Mouse (Mus musculus) midbrain, embryonic 10.5 days (tissue): ENCODE results near the gene Pmm1. TPM values are rescaled to one million over a fixed set of nuclear protein-coding genes. Genes with fewer than 3 reads are reported as not detected.
"Not testable (repeated sequence)": the region's sequence is repeated elsewhere in the genome, so short reads cannot be mapped to it uniquely, and the experiment has no call there.

Source experiments
- DNase-seq: peaks from one replicate; pipeline ENCODE4 v3.0.0-alpha.2; 2017; ENCODE audit warnings: low spot score
- H3K27ac ChIP-seq: fragments of 300-500 bp; sonication (generic); replicated peaks from 2 replicates; pipeline ENCODE4 v1.5.1; 2016; ENCODE audit warnings: mild to moderate bottlenecking
- H3K27me3 ChIP-seq: fragments of 300-500 bp; sonication (generic); 2 replicates; pipeline ENCODE4 v1.6.1; 2016; ENCODE audit warnings: low read depth, mild to moderate bottlenecking; ENCODE audit not compliant: poor library complexity, severe bottlenecking
- H3K36me3 ChIP-seq: fragments of 300-500 bp; sonication (generic); 2 replicates; pipeline ENCODE4 v1.6.1; 2016; ENCODE audit warnings: mild to moderate bottlenecking, moderate library complexity
- H3K4me1 ChIP-seq: fragments of 300-500 bp; sonication (generic); 2 replicates; pipeline ENCODE4 v1.6.1; 2016
- H3K4me3 ChIP-seq: fragments of 300-500 bp; sonication (generic); 2 replicates; pipeline ENCODE4 v1.5.1; 2016; ENCODE audit warnings: mild to moderate bottlenecking, moderate library complexity
- H3K9me3 ChIP-seq: fragments of 300-500 bp; sonication (generic); replicated peaks from 2 replicates; pipeline ENCODE4 v1.6.1; 2016; ENCODE audit warnings: mild to moderate bottlenecking
- WGBS: fragments of 180-500 bp; shearing (Covaris S2); methylation state at CpG from one replicate; pipeline ENCODE4 v1.1.7; 2016; 5-methylcytosine and 5-hydroxymethylcytosine counted together
- polyA plus RNA-seq: library from polyadenylated mRNA; unstranded; fragments of >200 nt; fragmentation: Nextera tagmentation; extraction: Ambion mirVana; gene quantifications from 2 replicates; pipeline ENCODE4 v1.2.1, GENCODE M21; 2016

Pmm1 gene
- polyA plus RNA-seq, 1 experiment from 2014 or later: 34.9 TPM

GRCm38 (mm10) chr15:81917621-81918463, 42.9 kb downstream of the Pmm1 start:
- DNase-seq: peak; percentile 54
- WGBS: 63% methylated on average over 6 of the region's 6 CpGs
- no peak overlapping the region for H3K27ac ChIP-seq
- H3K4me1 ChIP-seq: no peaks in the 10 kb centered on the region
- H3K36me3 ChIP-seq: peaks cover 79% of the 10 kb centered on the region
- H3K9me3 ChIP-seq: no peaks in the 10 kb centered on the region
- H3K27me3 ChIP-seq: no peaks in the 10 kb centered on the region
- no peak overlapping the region for H3K4me3 ChIP-seq

GRCm38 (mm10) chr15:81917201-81917600, 43.5 kb downstream of the Pmm1 start:
- no peak for DNase-seq
- H3K36me3 ChIP-seq: peaks cover 83% of the 10 kb centered on the region

DNA sequence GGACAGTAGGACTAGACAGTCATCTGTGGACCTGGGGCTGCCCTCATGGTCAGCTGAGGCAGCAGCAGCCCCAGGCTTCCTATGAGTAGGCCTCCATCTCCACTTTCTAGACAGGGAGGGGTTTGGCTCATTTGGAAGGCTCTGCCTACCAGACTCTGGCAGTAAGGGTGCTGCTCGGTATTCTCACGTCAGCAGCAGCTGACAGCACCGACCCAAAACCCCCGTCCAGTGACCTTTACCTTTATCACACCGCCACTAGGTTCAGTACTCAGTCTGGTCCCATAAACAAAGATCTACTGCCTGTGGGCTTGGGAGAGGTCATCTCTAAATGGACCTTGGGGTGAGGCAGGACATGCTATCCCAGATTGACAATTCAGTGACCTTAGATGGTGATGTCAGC, 45.1 kb downstream of the Pmm1 start:
- no peaks in the 10 kb centered on the region for H3K27me3 ChIP-seq
- H3K9me3 ChIP-seq: no peaks in the 10 kb centered on the region
- H3K27ac ChIP-seq: no peak overlapping the region
- DNase-seq: no peak
- no peaks in the 10 kb centered on the region for H3K4me1 ChIP-seq
- 94% methylated on average over 5 of the region's 5 CpGs for WGBS
- H3K36me3 ChIP-seq: peaks cover 84% of the 10 kb centered on the region
- no peak overlapping the region for H3K4me3 ChIP-seq

More at GRCm38 (mm10) chr15:81917201-81917600, 43.5 kb downstream of the Pmm1 start:
- Histone ChIP-seq H3K4me3 (no peak overlapping the region), H3K4me1 (no peaks in the 10 kb centered on the region), H3K27ac (no peak overlapping the region), H3K9me3 (no peaks in the 10 kb centered on the region), H3K27me3 (no peaks in the 10 kb centered on the region)
- 94% methylated on average over 12 of the region's 12 CpGs for whole genome bisulfite sequencing

DNA sequence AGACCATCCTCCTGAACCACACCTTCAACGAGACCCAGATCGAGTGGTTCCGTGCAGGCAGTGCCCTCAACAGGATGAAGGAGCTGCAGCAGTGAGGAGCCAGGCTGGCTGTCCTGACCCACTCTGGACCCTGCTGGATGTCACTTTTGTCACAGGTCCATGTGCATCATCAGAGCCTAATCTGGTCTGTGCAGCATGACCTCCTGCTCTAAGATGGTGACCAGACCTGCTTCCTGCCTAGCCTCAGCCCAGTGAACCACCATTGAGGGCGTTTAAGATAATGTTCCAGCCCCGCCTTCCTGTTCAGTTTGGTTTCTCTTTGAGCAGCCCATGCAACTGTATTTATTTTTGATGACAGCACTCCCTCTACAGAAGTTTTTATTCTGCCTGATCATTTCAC, 46.1 kb downstream of the Pmm1 start:
- H3K4me1 ChIP-seq: no peaks in the 10 kb centered on the region
- no peak for DNase-seq
- peaks cover 89% of the 10 kb centered on the region for H3K36me3 ChIP-seq
- H3K27me3 ChIP-seq: no peaks in the 10 kb centered on the region
- 84% methylated on average over 5 of the region's 5 CpGs for WGBS
- no peaks in the 10 kb centered on the region for H3K9me3 ChIP-seq
- no peak overlapping the region for H3K4me3 ChIP-seq
- H3K27ac ChIP-seq: no peak overlapping the region

- Histone ChIP-seq H3K4me1 (no peaks in the 10 kb centered on the region), H3K4me3 (no peak overlapping the region), H3K27me3 (no peaks in the 10 kb centered on the region), H3K9me3 (no peaks in the 10 kb centered on the region), H3K36me3 (peaks cover 100% of the 10 kb centered on the region), H3K27ac (no peak overlapping the region)
- DNase-seq: no peak
- WGBS: 74% methylated on average over 2 of the region's 2 CpGs
These were observed 48.2 kb downstream of the Pmm1 start for GRCm38 (mm10) chr15:81912498-81912897.

DNA sequence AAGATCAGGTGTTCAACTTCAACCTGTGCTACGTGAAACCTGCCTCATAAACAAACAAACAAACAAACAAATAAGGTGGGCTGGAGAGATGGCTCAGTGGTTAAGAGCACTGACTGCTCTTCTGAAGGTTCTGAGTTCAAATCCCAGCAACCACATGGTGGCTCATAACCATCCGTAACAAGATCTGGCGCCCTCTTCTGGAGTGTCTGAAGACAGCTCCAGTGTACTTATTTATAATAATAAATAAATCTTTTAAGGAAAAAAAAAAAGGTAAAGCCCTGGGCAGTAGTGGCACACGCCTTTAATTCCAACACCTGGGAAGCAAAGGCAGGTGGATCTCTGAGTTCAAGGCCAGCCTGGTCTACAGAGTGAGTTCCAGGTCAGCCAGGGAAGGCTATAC, 52.0 kb downstream of the Pmm1 start:
- H3K27me3 ChIP-seq, H3K27ac ChIP-seq, DNase-seq, H3K4me3 ChIP-seq, H3K9me3 ChIP-seq, H3K4me1 ChIP-seq: not testable (repeated sequence)
- 87% methylated on average over 4 of the region's 4 CpGs for WGBS
- H3K36me3 ChIP-seq: peaks cover 100% of the 10 kb centered on the region

- Histone ChIP-seq H3K4me1 (no peaks in the 10 kb centered on the region), H3K27ac (no peak overlapping the region), H3K27me3 (no peaks in the 10 kb centered on the region), H3K9me3 (no peaks in the 10 kb centered on the region), H3K4me3 (no peak overlapping the region), H3K36me3 (peaks cover 100% of the 10 kb centered on the region)
- 91% methylated on average over 8 of the region's 8 CpGs for WGBS
- DNase-seq: no peak
These were observed 52.8 kb downstream of the Pmm1 start for GRCm38 (mm10) chr15:81907953-81908352.

DNA sequence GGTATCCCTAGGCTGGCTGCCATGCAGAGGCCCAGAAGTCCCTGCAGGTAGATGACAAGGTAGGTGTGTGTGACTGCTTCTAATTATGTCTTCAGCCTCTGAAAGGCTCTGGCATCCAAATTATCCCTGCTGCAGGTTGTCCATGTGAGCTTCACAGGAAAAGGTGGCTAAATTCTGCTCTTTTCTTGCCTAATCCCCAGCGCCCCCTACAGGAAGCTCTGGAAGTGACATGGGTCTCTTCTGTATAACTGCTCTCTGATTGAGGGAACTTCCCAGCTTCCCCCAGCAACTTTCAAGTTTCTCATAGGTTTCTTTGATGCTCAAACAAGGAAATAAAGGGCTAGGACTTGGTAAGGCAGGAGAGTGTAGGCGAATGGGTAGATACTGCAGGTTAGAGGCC, 55.8 kb downstream of the Pmm1 start:
- H3K4me3 ChIP-seq: no peak overlapping the region
- 42% methylated on average over 2 of the region's 2 CpGs for WGBS
- DNase-seq: peak; percentile 62
- H3K36me3 ChIP-seq: peaks cover 100% of the 10 kb centered on the region
- H3K27me3 ChIP-seq: no peaks in the 10 kb centered on the region
- no peaks in the 10 kb centered on the region for H3K4me1 ChIP-seq
- no peak overlapping the region for H3K27ac ChIP-seq
- no peaks in the 10 kb centered on the region for H3K9me3 ChIP-seq

Other genes with a start within 250 kb of the Pmm1 start
- gene Zc3h7b, start 215.9 kb downstream of the Pmm1 start, polyA plus RNA-seq: 36.3 and 41.4 TPM in 2 replicates
- gene Rangap1, start 215.4 kb downstream of the Pmm1 start, polyA plus RNA-seq: 187 and 192 TPM in 2 replicates
- 15.7 and 19.0 TPM in 2 replicates for gene Tef, start 158.5 kb downstream of the Pmm1 start, polyA plus RNA-seq
- gene Tob2, start 102.1 kb downstream of the Pmm1 start, polyA plus RNA-seq: 17.7 and 19.6 TPM in 2 replicates
- gene Phf5a, start 89.0 kb downstream of the Pmm1 start, polyA plus RNA-seq: 224 and 252 TPM in 2 replicates
- gene Aco2, start 88.6 kb downstream of the Pmm1 start, polyA plus RNA-seq: 152 and 163 TPM in 2 replicates
- gene Polr3h, start 34.7 kb downstream of the Pmm1 start, polyA plus RNA-seq: 76.2 and 80.8 TPM in 2 replicates
- 13.8 and 20.6 TPM in 2 replicates for gene Csdc2, start 24.2 kb downstream of the Pmm1 start, polyA plus RNA-seq
- not detected in 2 replicates for gene 1700029P11Rik, start 19.6 kb upstream of the Pmm1 start, polyA plus RNA-seq
- gene Xrcc6, start 26.9 kb upstream of the Pmm1 start, polyA plus RNA-seq: 68.6 and 75.1 TPM in 2 replicates
- gene Desi1, start 72.9 kb upstream of the Pmm1 start, polyA plus RNA-seq: 34.3 and 37.7 TPM in 2 replicates
- 323 and 376 TPM in 2 replicates for gene Snu13, start 86.7 kb upstream of the Pmm1 start, polyA plus RNA-seq
- gene 4930407I10Rik, start 98.2 kb upstream of the Pmm1 start, polyA plus RNA-seq: not detected in 2 replicates
- 0.10 TPM in 1 of 2 replicates, not detected in the other for gene Mei1, start 109.1 kb upstream of the Pmm1 start, polyA plus RNA-seq
- 23.0 and 25.6 TPM in 2 replicates for gene Ccdc134, start 167.0 kb upstream of the Pmm1 start, polyA plus RNA-seq
- 214 and 239 TPM in 2 replicates for gene Srebf2, start 186.3 kb upstream of the Pmm1 start, polyA plus RNA-seq